Mouse (Mus musculus) hindbrain, embryonic 16.5 days (tissue): ENCODE data around the gene Shroom2. TPM values are rescaled to one million over a fixed set of nuclear protein-coding genes. Genes with fewer than 3 reads are reported as not detected.

Experiments used
- ATAC-seq: fragments of 200-750 bp; cut with Nextera tagmentation; 2 replicates; pipeline ENCODE4 v1.8.0; 2017; ENCODE audit warnings: moderate TSS enrichment, moderate library complexity
- H3K27ac ChIP-seq: fragments of 300-500 bp; sonication (generic); 2 replicates; pipeline ENCODE4 v1.5.1; 2014; ENCODE audit warnings: low read depth, mild to moderate bottlenecking, control low read depth, low read length, moderate library complexity
- H3K27me3 ChIP-seq: fragments of 300-500 bp; sonication (generic); replicated peaks from 2 replicates; pipeline ENCODE4 v1.6.1; 2014; ENCODE audit warnings: low read length; ENCODE audit not compliant: control insufficient read depth, insufficient read depth
- H3K36me3 ChIP-seq: fragments of 300-500 bp; sonication (generic); 2 replicates; pipeline ENCODE4 v1.6.1; 2014; ENCODE audit warnings: mild to moderate bottlenecking, low read length, moderate library complexity, mixed read lengths; ENCODE audit not compliant: control insufficient read depth, insufficient read depth
- H3K4me1 ChIP-seq: fragments of 300-500 bp; sonication (generic); 2 replicates; pipeline ENCODE4 v1.6.1; 2014; ENCODE audit warnings: low read depth, low read length; ENCODE audit not compliant: control insufficient read depth, insufficient read depth
- H3K4me2 ChIP-seq: fragments of 300-500 bp; sonication (generic); 2 replicates; pipeline ENCODE4 v1.6.1; 2014; ENCODE audit warnings: mild to moderate bottlenecking, low read length, control low read depth, moderate library complexity
- H3K4me3 ChIP-seq: fragments of 300-500 bp; sonication (generic); 2 replicates; pipeline ENCODE4 v1.5.1; 2014; ENCODE audit warnings: mild to moderate bottlenecking, low read length, control low read depth, moderate library complexity
- H3K9ac ChIP-seq: fragments of 300-500 bp; sonication (generic); 2 replicates; pipeline ENCODE4 v1.6.1; 2014; ENCODE audit warnings: low read depth, mild to moderate bottlenecking, control low read depth, low read length, moderate library complexity
- H3K9me3 ChIP-seq: fragments of 300-500 bp; sonication (generic); 2 replicates; pipeline ENCODE4 v1.6.1; 2014; ENCODE audit warnings: mild to moderate bottlenecking, low read length, moderate library complexity; ENCODE audit not compliant: control insufficient read depth
- WGBS: fragments of 180-500 bp; shearing (Covaris S2); extraction: QIAGEN DNeasy Blood & Tissue Kit; methylation state at CpG from one replicate; pipeline ENCODE4 v1.1.7; 2014; 5-methylcytosine and 5-hydroxymethylcytosine counted together
- polyA plus RNA-seq: library from polyadenylated mRNA; unstranded; fragments of >200 nt; fragmentation: Nextera tagmentation; extraction: Ambion mirVana; gene quantifications from 2 replicates; pipeline ENCODE4 v1.2.1, GENCODE M21; 2015

Gene Shroom2
- polyA plus RNA-seq, 1 experiment from 2014 or later = 158 TPM

- no peak overlapping the region for H3K27ac ChIP-seq
- no peaks in the 10 kb centered on the region for H3K4me1 ChIP-seq
- no peak for ATAC-seq
- H3K27me3 ChIP-seq = no peaks in the 10 kb centered on the region
- no peaks in the 10 kb centered on the region for H3K36me3 ChIP-seq
- no peak overlapping the region for H3K4me3 ChIP-seq
- no peak overlapping the region for H3K9ac ChIP-seq
- no peaks in the 10 kb centered on the region for H3K9me3 ChIP-seq
- 95% methylated on average over 12 of the region's 12 CpGs for WGBS
- H3K4me2 ChIP-seq = no peak overlapping the region
These were observed 133.9 kb downstream of the Shroom2 start for GRCm38 (mm10) chrX:152635397-152635796.

GRCm38 (mm10) chrX:152621407-152621806 lies 147.9 kb downstream of the Shroom2 start:
- H3K36me3 ChIP-seq = no peaks in the 10 kb centered on the region
- no peak for ATAC-seq
- H3K4me2 ChIP-seq = no peak overlapping the region
- 77% methylated on average over 2 of the region's 2 CpGs for WGBS
- no peak overlapping the region for H3K27ac ChIP-seq
- H3K27me3 ChIP-seq = no peaks in the 10 kb centered on the region; the same call in none of the 2 replicates
- H3K4me1 ChIP-seq = no peaks in the 10 kb centered on the region
- no peaks in the 10 kb centered on the region for H3K9me3 ChIP-seq
- no peak overlapping the region for H3K9ac ChIP-seq
- H3K4me3 ChIP-seq = no peak overlapping the region

GRCm38 (mm10) chrX:152620917-152621316 lies 148.3 kb downstream of the Shroom2 start:
- Histone ChIP-seq H3K36me3 (no peaks in the 10 kb centered on the region), H3K9me3 (no peaks in the 10 kb centered on the region), H3K4me1 (no peaks in the 10 kb centered on the region), H3K27me3 (no peaks in the 10 kb centered on the region; the same call in none of the 2 replicates), H3K9ac (no peak overlapping the region), H3K4me2 (no peak overlapping the region), H3K4me3 (no peak overlapping the region), H3K27ac (no peak overlapping the region)
- no peak for ATAC-seq

- Histone ChIP-seq H3K27ac (no peak overlapping the region), H3K9me3 (no peaks in the 10 kb centered on the region), H3K4me1 (no peaks in the 10 kb centered on the region), H3K4me3 (no peak overlapping the region), H3K36me3 (no peaks in the 10 kb centered on the region), H3K9ac (no peak overlapping the region), H3K4me2 (no peak overlapping the region), H3K27me3 (no peaks in the 10 kb centered on the region; the same call in 1 of the 2 replicates)
- 67% methylated on average over 1 of the region's 1 CpGs for WGBS
- ATAC-seq = peak; percentile 79
These were observed 150.8 kb downstream of the Shroom2 start for GRCm38 (mm10) chrX:152618464-152618863.

- Histone ChIP-seq H3K9ac (no peak within 1 kb of the TSS), H3K27me3 (no peaks in the 10 kb centered on the region; the same call in 1 of the 2 replicates), H3K36me3 (no peaks in the 10 kb centered on the region), H3K4me2 (no peak within 1 kb of the TSS), H3K9me3 (no peaks in the 10 kb centered on the region), H3K27ac (no peak within 1 kb of the TSS), H3K4me3 (no peak within 1 kb of the TSS), H3K4me1 (no peaks in the 10 kb centered on the region)
- 71% methylated on average over 2 of the region's 2 CpGs for WGBS
- ATAC-seq = no peak
These were observed 206.2 kb downstream of the Shroom2 start, which contains the start of gene Cldn34a for GRCm38 (mm10) chrX:152563034-152563433. Gene Cldn34a (plus strand): TSS chrX:152563334.

Other genes with a start within 250 kb of the Shroom2 start
- gene Cldn34a, start 206.1 kb downstream of the Shroom2 start, polyA plus RNA-seq = not detected in 2 replicates
- gene Gpr143, start 12.5 kb upstream of the Shroom2 start, polyA plus RNA-seq = 0.26 and 0.34 TPM in 2 replicates
- gene Usp51, start 237.0 kb upstream of the Shroom2 start, polyA plus RNA-seq = 2.8 and 3.1 TPM in 2 replicates